Mouse (Mus musculus) Patski (cell line): ENCODE measurements at regions not wholly inside any gene's neighbourhood (a gene's known extent, or its start where the extent isn't known, plus 50 kb on each side); places are given as distances from the start of the nearest gene placed in this dataset.

Source experiments
- ATAC-seq: fragments of 100-300 bp; one replicate; pipeline ENCODE4 v1.8.0; 2021
- CTCF ChIA-PET: fragments of 350-600 bp; sonication (Branson Sonifier 250); formaldehyde crosslinking; loops from one replicate; lab custom pipeline; 2022; ENCODE audit warnings: inconsistent platforms; lab: Charles Lee
- POLR2A ChIA-PET: fragments of 350-600 bp; sonication (Branson Sonifier 250); formaldehyde crosslinking; loops from one replicate; lab custom pipeline; 2022; ENCODE audit warnings: antibody characterized with exemption, inconsistent platforms; lab: Charles Lee
- DNase-seq: peaks from one replicate; pipeline ENCODE4 v3.0.0-alpha.2; 2011; ENCODE audit warnings: low read depth, low spot score
- H3K27me3 ChIP-seq: fragments of 371-371 bp; one replicate; pipeline ENCODE4 v1.5.1; 2021
- CTCF ChIP-seq: fragments of 100-300 bp; IDR thresholded peaks from one replicate; pipeline ENCODE4 v1.5.1; 2021
- in situ Hi-C: fragments of 300-500 bp; cut with MboI; formaldehyde crosslinking; loops from 3 replicates; pipeline ENCODE4 v1.11.1; 2018; ENCODE audit warnings: low pct_unique_long_range_greater_than_20kb, mixed read lengths

- no peaks in the 10 kb centered on the region for H3K27me3 ChIP-seq
- POLR2A ChIA-PET = no interaction called here
- ATAC-seq (no peak), DNase-seq (no peak)
- CTCF ChIA-PET = interaction anchor here (0.6 to 1.5 kb wide), 2 partner anchors 10 to 14 kb away, joined by 3 read pairs; no protein-coding TSS in a partner anchor
- in situ Hi-C loops = no loop called here
- no peak for TF ChIP-seq CTCF
Observed at GRCm38 (mm10) chr7:40766142-40766541, 132.0 kb upstream of the Vstm2b start.

DNA sequence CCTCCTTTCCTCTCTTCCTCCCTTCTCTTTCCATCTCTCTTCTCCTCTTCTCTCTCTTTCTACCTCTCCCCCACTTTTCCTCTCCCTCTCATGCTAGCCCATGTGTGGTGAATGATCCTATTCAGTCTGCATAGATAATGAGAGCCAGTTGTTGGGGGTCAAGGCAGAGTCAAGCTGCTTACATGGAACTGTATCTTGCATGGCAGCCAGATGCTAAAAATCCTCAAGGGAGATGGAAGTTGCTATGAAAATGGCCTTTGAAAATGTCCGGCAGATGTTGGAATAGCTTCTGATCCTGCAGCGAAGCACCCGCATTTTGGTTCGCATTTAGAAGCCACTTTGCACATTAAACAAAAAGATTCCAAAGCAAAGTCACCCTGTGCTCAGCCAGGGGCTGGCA lies 121.9 kb upstream of the Vstm2b start:
- in situ Hi-C loops = loop anchor here (25.0 kb wide), 1 partner anchor 939 kb away; no protein-coding TSS in a partner anchor
- ATAC-seq (no peak), DNase-seq (no peak)
- POLR2A ChIA-PET = no interaction called here
- no peaks in the 10 kb centered on the region for H3K27me3 ChIP-seq
- no peak for TF ChIP-seq CTCF
- CTCF ChIA-PET = no interaction called here

- no peak for TF ChIP-seq CTCF
- ChIA-PET CTCF (no interaction called here), POLR2A (no interaction called here)
- no peaks in the 10 kb centered on the region for H3K27me3 ChIP-seq
- no peak for ATAC-seq
- in situ Hi-C loops = loop anchor here (25.0 kb wide), 1 partner anchor 948 kb away; no protein-coding TSS in a partner anchor
- DNase-seq = no peak
Observed at GRCm38 (mm10) chr7:40784906-40785305, 113.2 kb upstream of the Vstm2b start.

DNA sequence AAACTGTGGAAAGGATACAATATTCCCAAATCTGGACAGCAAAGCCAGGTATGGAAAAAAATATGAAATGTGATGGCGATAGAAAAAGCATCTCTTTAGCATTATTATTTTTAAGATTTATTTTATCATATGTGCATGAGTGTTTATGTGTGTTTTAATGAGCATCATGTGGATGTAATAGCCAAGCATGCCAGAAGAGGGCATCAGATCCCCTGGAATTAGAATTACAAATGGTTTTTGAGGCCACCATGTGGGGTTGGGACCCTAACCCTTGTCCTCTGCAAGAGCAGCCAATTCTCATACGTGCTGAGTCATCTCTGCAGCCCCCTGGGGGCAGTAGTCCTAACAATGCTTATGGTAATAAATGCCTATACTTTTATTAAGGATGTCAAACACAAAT lies 111.4 kb upstream of the Vstm2b start:
- CTCF ChIA-PET = no interaction called here
- POLR2A ChIA-PET = no interaction called here
- ATAC-seq (no peak), DNase-seq (no peak)
- in situ Hi-C loops = loop anchor here (25.0 kb wide), 1 partner anchor 949 kb away; no protein-coding TSS in a partner anchor
- no peaks in the 10 kb centered on the region for H3K27me3 ChIP-seq
- TF ChIP-seq CTCF = peak; percentile 57

DNA sequence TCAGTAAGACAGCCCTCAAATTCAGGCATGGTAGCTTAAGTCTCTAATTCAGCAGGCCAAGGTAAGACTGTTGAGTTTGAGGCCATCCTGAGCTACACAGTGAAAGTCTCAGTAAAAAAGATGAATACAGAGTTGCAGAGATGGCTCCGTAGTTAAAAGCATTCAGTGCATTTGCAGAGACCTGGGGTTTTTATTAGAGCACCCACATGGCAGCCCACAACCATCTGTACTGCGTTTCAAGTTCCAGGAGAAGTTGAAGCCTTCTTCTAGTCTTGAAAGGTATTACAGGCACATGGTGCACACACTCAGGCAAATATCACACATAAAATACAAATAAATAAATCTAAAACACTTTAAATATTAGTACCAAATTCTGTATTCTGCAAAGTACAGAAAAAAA lies 109.6 kb upstream of the Vstm2b start:
- no peaks in the 10 kb centered on the region for H3K27me3 ChIP-seq
- POLR2A ChIA-PET = no interaction called here
- no peak for TF ChIP-seq CTCF
- CTCF ChIA-PET = interaction anchor here (1.0 kb wide), 1 partner anchor 9 kb away, joined by 4 read pairs; no protein-coding TSS in a partner anchor
- ATAC-seq (no peak), DNase-seq (no peak)
- in situ Hi-C loops = loop anchor here (25.0 kb wide), 1 partner anchor 951 kb away; no protein-coding TSS in a partner anchor

- TF ChIP-seq CTCF = no peak
- DNase-seq (no peak), ATAC-seq (no peak)
- CTCF ChIA-PET = no interaction called here
- in situ Hi-C loops = loop anchor here (25.0 kb wide), 1 partner anchor 957 kb away; no protein-coding TSS in a partner anchor
- POLR2A ChIA-PET = no interaction called here
- H3K27me3 ChIP-seq = no peaks in the 10 kb centered on the region
Observed at GRCm38 (mm10) chr7:40794458-40795207, 103.5 kb upstream of the Vstm2b start.

DNA sequence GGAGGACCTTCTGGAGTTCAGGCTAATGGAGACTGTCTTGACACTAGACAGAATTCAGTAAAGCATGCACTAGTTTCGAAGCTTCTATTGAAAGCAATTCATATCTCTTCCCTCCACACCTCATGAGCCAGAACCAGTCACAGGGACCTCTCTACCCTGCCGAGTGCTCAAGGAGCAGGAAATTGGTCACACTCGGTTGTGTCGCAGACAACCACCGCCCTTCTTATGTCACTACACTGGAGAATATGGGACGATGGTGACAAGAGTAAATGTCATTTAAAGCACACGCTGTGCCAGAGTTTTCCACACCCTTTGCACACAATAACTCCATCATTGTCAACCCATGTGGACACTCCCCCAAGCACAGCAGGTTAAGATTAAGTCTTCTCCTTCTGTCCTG lies 98.3 kb upstream of the Vstm2b start:
- no peak for ATAC-seq
- no peak for DNase-seq
- ChIA-PET CTCF (no interaction called here), POLR2A (no interaction called here)
- H3K27me3 ChIP-seq = no peaks in the 10 kb centered on the region
- no peak for TF ChIP-seq CTCF
- in situ Hi-C loops = loop anchor here (5.0 to 25.0 kb wide), 2 partner anchors 88 to 962 kb away; no protein-coding TSS in a partner anchor

DNA sequence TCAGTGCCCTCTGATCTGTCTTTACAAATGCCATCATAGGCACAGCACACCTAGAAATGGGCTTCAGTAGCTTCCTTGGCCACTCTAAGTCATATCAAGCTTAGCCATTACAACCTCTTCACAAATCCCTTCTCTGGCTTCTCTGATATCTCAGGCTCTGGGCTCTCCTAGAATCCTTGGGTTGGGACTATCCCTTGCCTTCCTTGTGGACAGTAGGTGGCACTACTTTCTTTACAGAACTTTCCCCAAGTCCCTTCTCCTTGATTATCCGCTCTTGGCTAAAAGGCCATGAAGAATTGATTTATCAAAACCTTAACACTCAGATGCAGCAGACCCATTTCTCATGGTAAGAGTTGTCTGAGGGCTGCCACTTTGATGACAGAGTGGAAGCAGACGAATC lies 96.8 kb upstream of the Vstm2b start:
- DNase-seq (no peak), ATAC-seq (no peak)
- peak; percentile 53 for TF ChIP-seq CTCF
- POLR2A ChIA-PET = no interaction called here
- in situ Hi-C loops = loop anchor here (5.0 kb wide), 1 partner anchor 86 kb away; no protein-coding TSS in a partner anchor
- H3K27me3 ChIP-seq = no peaks in the 10 kb centered on the region
- CTCF ChIA-PET = interaction anchor here (0.7 to 1.7 kb wide), 5 partner anchors 20 to 98 kb away, joined by 3 to 5 read pairs (median 3); no protein-coding TSS in a partner anchor

- H3K27me3 ChIP-seq = no peaks in the 10 kb centered on the region
- ATAC-seq (no peak), DNase-seq (no peak)
- ChIA-PET CTCF (no interaction called here), POLR2A (no interaction called here)
- no peak for TF ChIP-seq CTCF
- in situ Hi-C loops = no loop called here
Observed at GRCm38 (mm10) chr7:40805211-40805610, 92.9 kb upstream of the Vstm2b start.

- TF ChIP-seq CTCF = no peak
- POLR2A ChIA-PET = no interaction called here
- DNase-seq (no peak), ATAC-seq (no peak)
- in situ Hi-C loops = no loop called here
- CTCF ChIA-PET = no interaction called here
- no peaks in the 10 kb centered on the region for H3K27me3 ChIP-seq
Observed at GRCm38 (mm10) chr7:40805866-40806265, 92.3 kb upstream of the Vstm2b start.

- no peaks in the 10 kb centered on the region for H3K27me3 ChIP-seq
- no peak for TF ChIP-seq CTCF
- ATAC-seq (no peak), DNase-seq (no peak)
- ChIA-PET CTCF (no interaction called here), POLR2A (no interaction called here)
- in situ Hi-C loops = no loop called here
Observed at GRCm38 (mm10) chr7:40812952-40813351, 85.2 kb upstream of the Vstm2b start.
